Mouse (Mus musculus) forebrain, embryonic 13.5 days (tissue): Measurements from ENCODE around the gene Teddm3. TPM values are rescaled to one million over a fixed set of nuclear protein-coding genes. Genes with fewer than 3 reads are reported as not detected.
"Not testable (repeated sequence)": the region's sequence is repeated elsewhere in the genome, so short reads cannot be mapped to it uniquely, and the experiment has no call there.

Source experiments
- ATAC-seq: fragments of 200-750 bp; cut with Nextera tagmentation; 2 replicates; pipeline ENCODE4 v1.8.0; 2017
- H3K27ac ChIP-seq: fragments of 300-500 bp; sonication (generic); 2 replicates; pipeline ENCODE4 v1.5.1; 2015; ENCODE audit warnings: inconsistent platforms, mild to moderate bottlenecking, moderate library complexity
- H3K27me3 ChIP-seq: fragments of 300-500 bp; sonication (generic); 2 replicates; pipeline ENCODE4 v1.6.1; 2015; ENCODE audit warnings: mild to moderate bottlenecking, inconsistent platforms
- H3K36me3 ChIP-seq: fragments of 300-500 bp; sonication (generic); 2 replicates; pipeline ENCODE4 v1.6.1; 2015; ENCODE audit warnings: mild to moderate bottlenecking, inconsistent platforms; ENCODE audit not compliant: poor library complexity, severe bottlenecking
- H3K4me1 ChIP-seq: fragments of 300-500 bp; sonication (generic); 2 replicates; pipeline ENCODE4 v1.6.1; 2015; ENCODE audit warnings: inconsistent platforms
- H3K4me2 ChIP-seq: fragments of 300-500 bp; sonication (generic); 2 replicates; pipeline ENCODE4 v1.6.1; 2015; ENCODE audit warnings: inconsistent platforms, mild to moderate bottlenecking, moderate library complexity
- H3K4me3 ChIP-seq: fragments of 300-500 bp; sonication (generic); 2 replicates; pipeline ENCODE4 v1.5.1; 2015; ENCODE audit warnings: mild to moderate bottlenecking, inconsistent platforms
- H3K9ac ChIP-seq: fragments of 300-500 bp; sonication (generic); 2 replicates; pipeline ENCODE4 v1.6.1; 2015; ENCODE audit warnings: mild to moderate bottlenecking, inconsistent platforms
- H3K9me3 ChIP-seq: fragments of 300-500 bp; sonication (generic); replicated peaks from 2 replicates; pipeline ENCODE4 v1.6.1; 2016; ENCODE audit warnings: inconsistent platforms
- WGBS: fragments of 180-500 bp; shearing (Covaris S2); methylation state at CpG from one replicate; pipeline ENCODE4 v1.1.7; 2015; 5-methylcytosine and 5-hydroxymethylcytosine counted together
- polyA plus RNA-seq: library from polyadenylated mRNA; unstranded; fragments of >200 nt; fragmentation: Nextera tagmentation; extraction: Ambion mirVana; gene quantifications from 2 replicates; pipeline ENCODE4 v1.2.1, GENCODE M21; 2015

Gene Teddm3
- not detected in 2 replicates for polyA plus RNA-seq

- H3K4me2 ChIP-seq, ATAC-seq, H3K9me3 ChIP-seq, H3K27me3 ChIP-seq, H3K27ac ChIP-seq, H3K4me3 ChIP-seq, H3K9ac ChIP-seq, H3K36me3 ChIP-seq, H3K4me1 ChIP-seq: not testable (repeated sequence)
- no CpG with 5 or more reads among the region's 2 CpGs for WGBS
Observed at GRCm38 (mm10) chr16:21153900-21154299, at the start of gene Teddm3. TSS of gene Teddm3 (minus strand) at chr16:21154000.

GRCm38 (mm10) chr16:21202731-21203130, 48.9 kb upstream of the Teddm3 start:
- Histone ChIP-seq H3K27me3 (peaks cover 18% of the 10 kb centered on the region; the same call in 1 of the 2 replicates), H3K27ac (no peak overlapping the region), H3K9me3 (no peaks in the 10 kb centered on the region), H3K36me3 (no peaks in the 10 kb centered on the region), H3K4me2 (no peak overlapping the region), H3K4me3 (no peak overlapping the region), H3K4me1 (peaks cover 24% of the 10 kb centered on the region), H3K9ac (no peak overlapping the region)
- ATAC-seq, result no peak
- 79% methylated on average over 4 of the region's 4 CpGs for WGBS

GRCm38 (mm10) chr16:21199426-21199825, 45.6 kb upstream of the Teddm3 start:
- Histone ChIP-seq H3K9ac (no peak overlapping the region), H3K27me3 (peaks cover 11% of the 10 kb centered on the region; the same call in 1 of the 2 replicates), H3K4me3 (no peak overlapping the region), H3K36me3 (no peaks in the 10 kb centered on the region), H3K9me3 (no peaks in the 10 kb centered on the region), H3K4me1 (0 out of 2 replicates have a peak, but pooled peaks cover 3% of the 10 kb centered on the region), H3K4me2 (no peak overlapping the region), H3K27ac (no peak overlapping the region)
- ATAC-seq, result no peak
- 57% methylated on average over 8 of the region's 8 CpGs for WGBS

- Histone ChIP-seq H3K36me3 (no peaks in the 10 kb centered on the region), H3K27me3 (peaks cover 10% of the 10 kb centered on the region; the same call in 1 of the 2 replicates), H3K9ac (no peak overlapping the region), H3K4me3 (no peak overlapping the region), H3K4me1 (0 out of 2 replicates have a peak, but pooled peaks cover 3% of the 10 kb centered on the region), H3K27ac (no peak overlapping the region), H3K4me2 (no peak overlapping the region), H3K9me3 (no peaks in the 10 kb centered on the region)
- ATAC-seq, result no peak
- 12% methylated on average over 1 of the region's 1 CpGs for WGBS
Observed at GRCm38 (mm10) chr16:21198529-21198928, 44.7 kb upstream of the Teddm3 start.

- Histone ChIP-seq H3K27me3 (0 out of 2 replicates have a peak, but pooled peaks cover 6% of the 10 kb centered on the region), H3K27ac (no peak overlapping the region), H3K4me1 (0 out of 2 replicates have a peak, but pooled peaks cover 3% of the 10 kb centered on the region), H3K9me3 (no peaks in the 10 kb centered on the region), H3K4me2 (no peak overlapping the region), H3K9ac (no peak overlapping the region), H3K4me3 (no peak overlapping the region), H3K36me3 (no peaks in the 10 kb centered on the region)
- no peak for ATAC-seq
- 82% methylated on average over 7 of the region's 7 CpGs for WGBS
Observed at GRCm38 (mm10) chr16:21198006-21198405, 44.2 kb upstream of the Teddm3 start.

GRCm38 (mm10) chr16:21197542-21197941, 43.7 kb upstream of the Teddm3 start:
- no peak for ATAC-seq
- WGBS, result 93% methylated on average over 4 of the region's 4 CpGs

GRCm38 (mm10) chr16:21196576-21196975, 42.8 kb upstream of the Teddm3 start:
- no peaks in the 10 kb centered on the region for H3K9me3 ChIP-seq
- H3K27me3 ChIP-seq, result no peaks in the 10 kb centered on the region
- 91% methylated on average over 3 of the region's 3 CpGs for WGBS
- H3K36me3 ChIP-seq, result no peaks in the 10 kb centered on the region
- 0 out of 2 replicates have a peak, but pooled peaks cover 3% of the 10 kb centered on the region for H3K4me1 ChIP-seq
- H3K27ac ChIP-seq, result no peak overlapping the region
- no peak overlapping the region for H3K4me3 ChIP-seq
- no peak for ATAC-seq
- H3K9ac ChIP-seq, result no peak overlapping the region
- no peak overlapping the region for H3K4me2 ChIP-seq

More at GRCm38 (mm10) chr16:21197542-21197941, 43.7 kb upstream of the Teddm3 start:
- Histone ChIP-seq H3K27ac (no peak overlapping the region), H3K9ac (no peak overlapping the region), H3K36me3 (no peaks in the 10 kb centered on the region), H3K4me1 (0 out of 2 replicates have a peak, but pooled peaks cover 3% of the 10 kb centered on the region), H3K4me2 (no peak overlapping the region), H3K27me3 (0 out of 2 replicates have a peak, but pooled peaks cover 1% of the 10 kb centered on the region), H3K4me3 (no peak overlapping the region), H3K9me3 (no peaks in the 10 kb centered on the region)

- Histone ChIP-seq H3K27ac (no peak overlapping the region), H3K9me3 (no peaks in the 10 kb centered on the region), H3K4me1 (0 out of 2 replicates have a peak, but pooled peaks cover 3% of the 10 kb centered on the region), H3K36me3 (no peaks in the 10 kb centered on the region), H3K27me3 (no peaks in the 10 kb centered on the region), H3K4me3 (no peak overlapping the region), H3K4me2 (no peak overlapping the region), H3K9ac (no peak overlapping the region)
- 59% methylated on average over 8 of the region's 8 CpGs for WGBS
- ATAC-seq, result no peak
Observed at GRCm38 (mm10) chr16:21195260-21195866, 41.6 kb upstream of the Teddm3 start.

GRCm38 (mm10) chr16:21194182-21194581, 40.4 kb upstream of the Teddm3 start:
- no peaks in the 10 kb centered on the region for H3K9me3 ChIP-seq
- 87% methylated on average over 12 of the region's 12 CpGs for WGBS
- no peaks in the 10 kb centered on the region for H3K27me3 ChIP-seq

GRCm38 (mm10) chr16:21192509-21193354, 38.9 kb upstream of the Teddm3 start:
- no peak overlapping the region for H3K4me3 ChIP-seq
- H3K27ac ChIP-seq, result no peak overlapping the region
- H3K4me2 ChIP-seq, result no peak overlapping the region
- H3K27me3 ChIP-seq, result no peaks in the 10 kb centered on the region
- no peaks in the 10 kb centered on the region for H3K9me3 ChIP-seq
- peak; percentile 75 for ATAC-seq
- H3K36me3 ChIP-seq, result no peaks in the 10 kb centered on the region
- H3K4me1 ChIP-seq, result 0 out of 2 replicates have a peak, but pooled peaks cover 4% of the 10 kb centered on the region
- no peak overlapping the region for H3K9ac ChIP-seq
- 42% methylated on average over 7 of the region's 7 CpGs for WGBS

More at GRCm38 (mm10) chr16:21194182-21194581, 40.4 kb upstream of the Teddm3 start:
- no peak for ATAC-seq
- H3K4me1 ChIP-seq, result 0 out of 2 replicates have a peak, but pooled peaks cover 3% of the 10 kb centered on the region
- H3K9ac ChIP-seq, result no peak overlapping the region
- no peak overlapping the region for H3K4me3 ChIP-seq
- H3K4me2 ChIP-seq, result no peak overlapping the region
- no peaks in the 10 kb centered on the region for H3K36me3 ChIP-seq
- no peak overlapping the region for H3K27ac ChIP-seq

GRCm38 (mm10) chr16:21191569-21191968, 37.8 kb upstream of the Teddm3 start:
- no peak for ATAC-seq
- H3K4me1 ChIP-seq, result peaks cover 10% of the 10 kb centered on the region; the same call in 1 of the 2 replicates
- H3K27me3 ChIP-seq, result no peaks in the 10 kb centered on the region
- H3K4me2 ChIP-seq, result no peak overlapping the region
- no peak overlapping the region for H3K4me3 ChIP-seq
- H3K36me3 ChIP-seq, result no peaks in the 10 kb centered on the region
- H3K9me3 ChIP-seq, result no peaks in the 10 kb centered on the region
- 61% methylated on average over 14 of the region's 14 CpGs for WGBS
- no peak overlapping the region for H3K9ac ChIP-seq
- no peak overlapping the region for H3K27ac ChIP-seq

GRCm38 (mm10) chr16:21188345-21188744, 34.5 kb upstream of the Teddm3 start:
- H3K9ac ChIP-seq, result no peak overlapping the region
- ATAC-seq, result 0 out of 2 replicates have a peak, but pooled peaks have one; percentile 30
- 84% methylated on average over 3 of the region's 3 CpGs for WGBS
- H3K4me2 ChIP-seq, result no peak overlapping the region
- H3K27ac ChIP-seq, result no peak overlapping the region
- H3K36me3 ChIP-seq, result no peaks in the 10 kb centered on the region
- H3K4me1 ChIP-seq, result peaks cover 7% of the 10 kb centered on the region; the same call in 1 of the 2 replicates
- H3K4me3 ChIP-seq, result no peak overlapping the region
- H3K27me3 ChIP-seq, result no peaks in the 10 kb centered on the region
- no peaks in the 10 kb centered on the region for H3K9me3 ChIP-seq
